Mouse (Mus musculus) left cerebral cortex, postnatal 25 days (tissue): ENCODE measurements around the gene Gm3448. TPM values are rescaled to one million over a fixed set of nuclear protein-coding genes. Genes with fewer than 3 reads are reported as not detected.
"Not testable (repeated sequence)": the region's sequence is repeated elsewhere in the genome, so short reads cannot be mapped to it uniquely, and the experiment has no call there.

Experiments used
- DNase-seq, 2 experiments: peaks; one replicate each; pipeline ENCODE4 v3.0.0; 2022; ENCODE audit warnings: low spot score in 2 of 2, mixed read lengths in 1 of 2
- intact Hi-C: fragments of 180-260 bp; cut with DNase I; formaldehyde crosslinking; loops from one replicate; pipeline ENCODE4 v1.15.1; 2025
- total RNA-seq, 2 experiments: library from RNA; stranded (reverse); gene quantifications; 2 replicates each; pipeline ENCODE4 v1.2.3; 2021

Gm3448 gene
- total RNA-seq, 2 experiments from 2014 or later: 6.9 to 7.0 TPM

GRCm38 (mm10) chr17:14968373-14968913 is 72.9 kb downstream of the Gm3448 start:
- DNase-seq, intact Hi-C loops: not testable (repeated sequence)

DNA sequence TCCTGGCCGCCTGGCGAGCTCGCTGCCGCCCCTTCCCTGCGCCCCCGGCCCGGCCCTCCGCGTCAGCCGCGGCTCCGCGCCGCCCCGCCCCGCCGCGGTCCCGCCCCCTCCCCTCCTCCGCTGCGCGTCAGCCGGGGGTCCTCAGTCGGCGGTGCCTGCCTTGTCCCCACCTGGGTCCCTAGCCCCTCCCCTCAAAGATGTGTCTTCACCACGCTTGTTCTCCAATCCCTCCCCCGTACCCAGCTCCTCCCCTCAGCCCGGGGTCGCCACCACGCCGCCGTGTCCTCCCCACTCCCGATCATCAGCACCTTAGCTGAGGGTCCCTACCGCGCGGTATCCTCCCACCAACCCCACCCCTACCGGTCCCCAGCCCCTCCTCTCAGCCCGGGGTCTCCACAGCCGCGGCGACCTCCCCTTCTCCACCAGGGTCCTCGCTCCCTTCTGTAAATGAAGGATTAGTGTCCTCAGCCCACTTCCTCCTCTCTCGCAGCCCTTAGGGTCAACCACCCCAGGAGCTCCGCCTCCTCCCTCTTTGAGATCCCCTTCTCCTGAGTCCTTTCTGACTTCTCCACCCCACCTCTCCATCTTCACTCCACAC is 79.7 kb downstream of the Gm3448 start:
- intact Hi-C loops, DNase-seq: not testable (repeated sequence)

GRCm38 (mm10) chr17:14960951-14961556 is 80.3 kb downstream of the Gm3448 start, which contains the start of gene Phf10:
Gene Phf10, minus strand, starts transcription at chr17:14961273.
- DNase-seq: peak; percentile 9 to 10
- intact Hi-C loops: not testable (repeated sequence)

GRCm38 (mm10) chr17:14960520-14960919 is 80.8 kb downstream of the Gm3448 start:
- peak in 1 of 2 experiments; percentile 9 for DNase-seq
- intact Hi-C loops: no loop called here

DNA sequence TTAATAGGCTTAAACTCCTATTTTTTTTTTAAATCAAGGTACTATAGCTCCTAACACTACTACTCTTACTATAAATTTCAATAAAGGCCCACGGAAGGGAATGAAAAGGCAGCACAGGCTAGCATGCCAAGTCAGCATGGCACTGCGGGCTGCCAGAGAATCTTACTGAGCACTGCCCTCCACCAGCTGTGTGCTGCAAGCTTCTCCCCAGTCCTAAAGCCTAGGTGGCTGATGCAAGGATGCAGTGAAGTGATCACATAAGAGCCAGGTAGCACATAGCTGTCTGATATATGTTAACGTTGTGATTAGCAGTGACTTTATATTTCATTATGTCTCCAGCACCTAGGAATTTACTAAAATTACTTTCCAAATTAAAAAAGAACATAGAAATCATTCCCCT is 81.4 kb downstream of the Gm3448 start:
- DNase-seq: no peak
- intact Hi-C loops: no loop called here

GRCm38 (mm10) chr17:14958686-14959327 is 82.5 kb downstream of the Gm3448 start:
- no peak for DNase-seq
- intact Hi-C loops: no loop called here

GRCm38 (mm10) chr17:14953452-14953851 is 87.9 kb downstream of the Gm3448 start:
- DNase-seq: no peak
- intact Hi-C loops: no loop called here

- DNase-seq: peak in 1 of 2 experiments; percentile 4
- intact Hi-C loops: no loop called here
Measured at GRCm38 (mm10) chr17:14949161-14949827, 92.0 kb downstream of the Gm3448 start.

Other genes with a start within 250 kb of the Gm3448 start
- gene Wdr27, start 98.4 kb downstream of the Gm3448 start, total RNA-seq: 1 to 10 TPM; 4.6 to 4.8 TPM
- gene 1600012H06Rik, start 98.4 kb downstream of the Gm3448 start, total RNA-seq: 10 to 100 TPM; 16.7 to 18.4 TPM
- gene Phf10, start 80.3 kb downstream of the Gm3448 start, total RNA-seq: 10 to 100 TPM; 61.1 to 63.6 TPM
- 1 to 10 TPM; 3.5 to 5.1 TPM for gene 9030025P20Rik, start 63.1 kb downstream of the Gm3448 start, total RNA-seq
- gene Gm3417, start 62.7 kb downstream of the Gm3448 start, total RNA-seq: not detected
- 1 to 10 TPM; 3.6 to 3.7 TPM for gene Gm3435, start 31.4 kb downstream of the Gm3448 start, total RNA-seq
- 10 to 100 TPM; 46.6 to 47.6 TPM for gene Ermard, start 329 bp downstream of the Gm3448 start, total RNA-seq
- gene Tcte3, start within 50 bp of the Gm3448 start, total RNA-seq: 1 to 10 TPM in 1 of 2 experiments, not detected in 1; 1.4 TPM